Mouse (Mus musculus) megakaryocyte-erythroid progenitor cell, adult 5 weeks (primary cell): ENCODE measurements around the gene Treh. TPM values are rescaled to one million over a fixed set of nuclear protein-coding genes. Genes with fewer than 3 reads are reported as not detected.

Source experiments
- polyA plus RNA-seq: library from polyadenylated mRNA; stranded (reverse); fragments of >175 nt; gene quantifications from 2 replicates; pipeline ENCODE4 v1.2.3, GENCODE M21; 2012

Treh gene
- not detected in 2 replicates for polyA plus RNA-seq

GRCm38 (mm10) chr9:44673005-44673404, at the start of gene Treh:
TSS of gene Treh (plus strand) at chr9:44673233.

DNA sequence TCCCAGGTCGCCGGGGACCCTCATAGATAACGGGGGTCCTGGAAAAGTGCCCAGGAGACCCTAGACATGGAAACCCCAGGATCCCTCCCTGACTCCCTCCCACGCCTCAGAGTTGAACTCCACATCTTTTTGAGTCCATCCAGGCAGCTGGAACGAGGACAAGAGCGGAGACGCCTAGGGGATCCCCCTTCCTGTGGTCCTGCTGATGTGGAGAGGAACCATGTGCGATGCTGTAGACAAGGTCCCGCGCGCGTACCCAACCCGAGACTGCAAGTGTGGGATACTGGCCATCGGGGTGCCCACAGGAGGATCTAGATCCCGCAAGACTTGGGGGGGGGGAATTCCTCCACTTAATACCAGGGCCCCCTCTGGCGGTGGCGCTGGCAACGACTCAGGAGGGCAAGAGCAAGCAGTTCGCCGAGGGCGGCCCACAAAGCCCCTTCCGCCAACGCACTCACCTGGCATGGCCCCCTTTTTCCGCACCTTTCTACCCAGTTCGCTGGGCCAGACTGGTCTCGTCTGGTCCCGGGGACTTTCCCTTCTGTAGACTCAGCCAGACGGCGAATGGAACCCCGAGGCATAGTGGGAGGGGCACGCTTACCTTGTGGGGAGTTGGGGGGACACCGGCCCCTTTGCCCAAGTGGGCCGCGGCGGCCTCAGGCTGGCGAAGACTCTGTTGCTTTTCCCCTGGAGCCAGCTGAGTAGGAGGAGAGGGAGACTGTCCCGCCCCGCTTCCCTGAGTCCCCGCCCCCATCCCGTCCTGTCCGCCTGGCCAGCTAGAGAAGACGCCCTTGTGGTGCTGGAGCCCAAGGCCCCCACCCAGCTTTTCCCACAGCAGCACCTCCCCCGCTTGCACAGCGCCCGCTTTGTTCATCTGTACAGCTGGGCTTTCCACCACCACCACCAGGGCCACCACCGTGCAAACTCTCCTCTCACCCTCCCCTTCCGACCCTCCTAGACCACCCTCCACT, 61.8 kb downstream of the Treh start, which contains the start of gene Phldb1:
Phldb1 (minus strand) TSS at position 675 of the 971 bp plus-strand sequence.

Other genes with a start within 250 kb of the Treh start
- not detected in 2 replicates for gene Foxr1, start 232.1 kb upstream of the Treh start, polyA plus RNA-seq
- gene Upk2, start 218.3 kb upstream of the Treh start, polyA plus RNA-seq, result not detected in 2 replicates
- 59.4 and 73.6 TPM in 2 replicates for gene Bcl9l, start 190.4 kb upstream of the Treh start, polyA plus RNA-seq
- gene Cxcr5, start 111.4 kb upstream of the Treh start, polyA plus RNA-seq, result 0.22 and 0.23 TPM in 2 replicates
- gene Ddx6, start 68.3 kb upstream of the Treh start, polyA plus RNA-seq, result 28.0 and 36.9 TPM in 2 replicates
- gene Phldb1, start 62.0 kb downstream of the Treh start, polyA plus RNA-seq, result 24.3 and 35.2 TPM in 2 replicates
- gene Arcn1, start 94.6 kb downstream of the Treh start, polyA plus RNA-seq, result 13.3 and 16.4 TPM in 2 replicates
- 1.5 and 3.0 TPM in 2 replicates for gene Ift46, start 94.7 kb downstream of the Treh start, polyA plus RNA-seq
- gene Tmem25, start 126.1 kb downstream of the Treh start, polyA plus RNA-seq, result 0.48 and 0.99 TPM in 2 replicates
- 0.53 and 0.61 TPM in 2 replicates for gene Ttc36, start 129.8 kb downstream of the Treh start, polyA plus RNA-seq
- 8.5 and 17.3 TPM in 2 replicates for gene Kmt2a, start 208.1 kb downstream of the Treh start, polyA plus RNA-seq
- gene Atp5l, start 247.5 kb downstream of the Treh start, polyA plus RNA-seq, result 27.7 and 32.7 TPM in 2 replicates